Mouse (Mus musculus): ENCODE measurements around the gene Actr2.

DNA sequence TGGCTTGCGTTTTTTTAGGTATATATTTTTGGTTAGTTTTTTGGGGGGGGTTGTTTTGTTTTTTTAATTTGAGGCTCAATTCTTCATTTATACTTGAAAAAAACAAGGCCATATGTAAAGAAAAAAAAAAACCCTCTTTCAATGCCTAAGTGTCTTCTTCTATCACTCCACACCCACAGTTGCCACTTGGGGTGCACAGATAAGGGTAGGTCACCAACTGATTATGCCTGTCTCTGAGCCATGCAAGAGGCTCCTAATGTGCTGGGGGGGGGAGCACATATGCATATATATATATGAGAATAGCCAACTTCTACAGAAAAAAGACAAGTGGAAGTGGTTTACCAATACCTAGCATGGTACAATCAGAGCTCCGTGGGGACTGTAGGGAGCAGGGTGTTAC is 90.3 kb downstream of the Actr2 start:
- TF ChIP-seq CTCF (IDR thresholded peaks at IDR 0.05; ENCODE audit: low read depth) (no peak), EP300 (IDR thresholded peaks at IDR 0.05; ENCODE audit: low read depth) (peak; percentile 85)

Measured in liver, embryonic 14.5 days (tissue).